Mouse (Mus musculus) liver, embryonic 14.5 days (tissue): Measurements from ENCODE around the gene Zfpm1.

Experiments
- CTCF ChIP-seq: IDR thresholded peaks from 2 replicates; pipeline ENCODE4 v1.5.1; 2016; ENCODE audit warnings: antibody characterized with exemption, low read depth, control low read depth
- EP300 ChIP-seq: IDR thresholded peaks from 2 replicates; pipeline ENCODE4 v1.6.1; 2016; ENCODE audit warnings: antibody characterized with exemption, low read depth

GRCm38 (mm10) chr8:122260755-122261154 lies 21.2 kb upstream of the Zfpm1 start:
- TF ChIP-seq CTCF = 0 out of 2 replicates have a peak, but pooled peaks have one; percentile 14
- TF ChIP-seq EP300 = no peak
